Mouse (Mus musculus) right cerebral cortex, postnatal 36 days (tissue): Measurements from ENCODE around the gene Dus2.

ENCODE experiments used
- DNase-seq, 2 experiments: peaks; one replicate each; pipeline ENCODE4 v3.0.0; 2022; ENCODE audit warnings: low spot score in 2 of 2, mixed read lengths in 1 of 2

Gene Dus2

DNA sequence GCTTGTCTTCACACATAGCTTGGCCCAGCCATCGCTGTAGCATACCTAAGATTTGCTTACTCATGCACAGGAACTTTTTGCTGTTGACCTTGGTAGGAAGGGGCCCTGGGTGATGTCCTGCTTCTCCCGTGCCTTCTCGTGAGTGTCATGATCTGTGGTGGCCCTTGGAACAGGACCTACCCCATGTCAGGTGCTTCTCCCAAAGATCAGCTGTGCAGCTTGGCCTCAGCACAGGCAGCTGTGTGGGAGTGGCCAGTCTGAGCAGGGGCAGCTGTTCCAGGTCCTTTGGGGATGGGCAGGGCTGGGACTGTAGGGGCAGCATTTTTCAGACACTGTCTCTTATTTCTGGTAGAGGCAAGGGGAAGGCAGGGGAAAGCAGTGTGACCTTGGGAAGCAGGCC is 53.0 kb downstream of the Dus2 start:
- no peak for DNase-seq

DNA sequence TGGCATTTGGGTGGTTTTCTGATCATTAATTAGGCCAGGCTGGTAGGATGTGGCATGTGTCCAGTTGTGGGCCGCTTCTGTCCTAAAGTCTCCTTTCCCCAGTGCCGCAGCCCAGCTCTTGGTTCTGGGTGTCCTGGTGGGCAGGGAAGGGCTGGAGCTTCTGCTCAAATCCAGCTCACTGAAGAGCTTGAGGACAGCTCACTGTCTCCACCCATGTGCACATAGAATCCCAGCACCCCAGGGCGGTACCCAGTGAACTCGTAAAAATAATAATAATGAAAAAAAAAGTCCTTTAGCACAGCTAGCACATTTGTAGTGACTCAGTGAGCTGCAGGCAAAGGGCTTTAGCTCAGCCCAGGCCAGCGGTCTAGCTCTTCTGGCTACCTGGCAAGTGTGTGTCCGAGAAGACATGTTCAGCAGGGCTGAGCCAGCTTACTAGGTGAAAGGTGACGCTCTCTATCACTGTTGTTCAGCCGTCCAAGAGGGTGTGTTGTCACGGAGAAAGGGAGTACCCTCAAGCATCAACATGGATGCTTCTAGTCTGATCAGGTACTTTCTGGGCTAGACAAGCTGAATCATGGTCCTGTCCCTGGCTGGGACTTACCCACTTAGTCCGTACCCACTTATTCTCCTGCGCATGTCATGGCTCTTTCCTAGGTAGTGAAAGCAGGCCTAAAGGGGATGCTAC is 55.9 kb downstream of the Dus2 start:
- DNase-seq: no peak

DNA sequence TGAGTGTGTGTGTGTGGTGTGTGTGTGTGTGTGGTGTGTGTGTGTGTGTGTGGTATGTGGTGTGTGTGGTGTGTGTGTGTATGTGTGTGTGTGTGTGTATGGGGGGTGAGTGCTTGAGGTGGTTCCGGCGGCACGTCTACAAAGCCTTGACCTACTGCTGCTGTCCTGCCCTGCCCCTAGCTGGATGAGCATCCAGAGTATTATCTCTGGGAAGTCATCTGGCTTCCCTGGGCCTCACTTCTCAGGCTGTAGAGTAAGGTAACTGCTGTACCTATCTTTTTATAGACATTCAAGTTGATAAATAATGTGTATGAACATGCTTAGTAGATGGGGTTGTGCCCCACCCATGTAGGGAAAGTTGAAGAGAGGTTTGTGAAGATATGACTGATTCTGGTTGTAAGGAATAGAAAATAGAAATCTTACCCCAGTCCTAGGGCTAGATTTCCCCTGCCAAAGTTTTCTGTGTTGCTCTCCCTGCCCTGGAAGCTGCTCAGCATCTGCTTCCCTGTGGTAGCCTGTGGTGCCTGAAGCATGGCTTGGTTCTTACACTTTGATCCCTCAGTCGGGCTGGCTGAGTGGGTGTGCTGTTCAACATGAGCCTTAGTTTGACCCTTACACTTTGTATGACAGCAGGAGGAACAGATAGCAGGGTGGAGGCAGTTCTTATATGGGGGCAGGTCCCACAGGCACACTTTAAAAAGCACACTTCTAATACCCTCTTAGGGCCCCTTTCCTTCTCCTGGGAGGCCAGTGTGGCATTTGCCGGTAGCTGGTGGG is 56.9 kb downstream of the Dus2 start:
- DNase-seq: no peak

DNA sequence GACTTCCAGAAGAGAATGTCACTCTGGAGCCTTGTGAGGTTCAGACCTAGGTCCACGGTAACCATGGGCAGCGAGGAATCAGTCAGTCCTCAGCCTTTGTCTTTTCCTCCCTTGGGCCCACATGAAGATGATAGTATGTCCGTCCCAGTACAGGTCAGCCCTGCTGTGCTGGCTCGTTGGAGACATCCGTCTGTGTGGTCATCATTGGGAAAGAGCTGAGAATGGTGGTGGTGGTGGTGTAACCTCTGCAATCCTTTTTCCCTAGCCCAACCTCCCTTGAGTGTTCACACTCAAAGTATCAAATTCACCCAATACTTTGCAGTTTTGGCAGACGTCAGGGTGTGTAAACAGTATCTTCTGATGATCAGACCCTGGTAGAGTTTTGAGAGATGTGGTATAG is 58.7 kb downstream of the Dus2 start:
- DNase-seq: no peak

DNA sequence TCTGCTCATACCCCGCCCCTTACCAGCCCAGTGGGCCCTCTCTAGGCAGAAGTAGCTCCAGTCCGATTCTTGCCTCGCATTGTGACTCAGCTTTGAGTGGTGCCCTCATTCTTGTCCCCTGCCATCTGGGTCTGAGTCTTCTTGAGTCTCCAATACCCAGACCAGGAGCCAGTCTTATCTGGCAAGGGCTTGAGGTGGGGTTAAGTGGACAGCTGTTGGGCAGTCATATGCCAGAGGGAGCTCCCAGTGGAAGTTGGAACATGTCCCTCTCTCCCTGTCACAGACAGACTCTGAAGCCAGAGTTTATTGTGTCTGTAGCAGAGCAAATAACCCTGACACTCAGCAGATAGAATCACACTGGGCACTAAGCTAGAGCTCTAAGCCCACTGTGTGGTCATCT is 59.9 kb downstream of the Dus2 start:
- no peak for DNase-seq

DNA sequence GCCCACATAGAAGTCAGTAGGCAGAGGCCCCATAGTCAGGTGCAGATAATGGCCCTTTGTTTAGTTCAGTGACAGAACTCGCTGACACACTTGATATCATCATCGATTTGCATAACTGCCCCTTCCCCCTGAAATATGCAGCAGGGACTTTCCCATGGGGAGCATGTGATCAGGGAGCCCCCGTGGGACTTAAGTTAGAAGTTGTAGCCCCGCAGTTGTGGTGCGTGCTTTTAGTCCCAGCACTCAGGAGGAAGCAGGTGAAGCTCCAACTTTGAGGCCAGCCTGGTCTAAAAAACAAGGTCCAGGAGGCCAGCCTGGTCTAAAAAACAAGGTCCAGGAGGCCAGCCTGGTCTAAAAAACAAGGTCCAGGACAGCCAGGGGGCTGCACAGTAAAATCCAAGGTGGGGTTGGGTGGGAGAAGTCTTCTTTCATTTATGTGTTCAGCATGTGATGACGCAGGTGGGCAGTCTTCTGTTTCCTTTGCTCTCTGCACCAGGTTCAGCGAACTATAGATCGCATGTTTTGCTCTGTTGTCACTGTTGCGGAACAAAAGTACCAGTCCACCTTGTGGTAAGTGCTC is 61.5 kb downstream of the Dus2 start:
- DNase-seq: no peak

DNA sequence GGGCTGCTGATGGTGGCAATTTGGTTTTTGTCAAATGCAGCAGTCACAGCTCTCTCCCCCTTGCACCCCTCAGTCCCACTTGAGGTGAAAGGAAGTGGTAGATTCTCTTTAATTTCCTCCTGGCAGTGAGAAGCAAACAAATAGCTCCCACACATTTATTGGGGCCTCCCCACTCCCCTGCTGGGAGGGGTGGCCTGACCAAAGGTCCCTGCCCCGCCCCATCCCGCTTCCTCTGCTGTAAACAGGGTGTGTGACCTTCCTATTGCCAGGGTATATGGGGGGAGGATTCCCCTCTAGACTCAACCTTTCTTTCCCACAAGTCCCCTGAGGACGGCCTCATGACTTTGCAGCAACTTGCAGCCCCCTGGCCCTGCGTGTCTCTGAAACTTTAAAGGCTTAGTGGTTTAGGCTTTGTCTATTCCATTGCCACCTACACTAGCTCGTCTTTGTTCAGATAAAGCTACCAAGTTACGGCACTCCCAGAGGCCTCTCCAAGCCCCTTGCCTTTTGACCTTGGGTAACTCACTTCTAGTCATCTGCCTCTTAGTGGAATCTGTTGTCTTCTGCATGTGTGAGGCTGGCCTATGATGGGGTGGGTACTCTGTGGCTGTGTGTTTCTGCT is 63.2 kb downstream of the Dus2 start:
- DNase-seq: no peak

DNA sequence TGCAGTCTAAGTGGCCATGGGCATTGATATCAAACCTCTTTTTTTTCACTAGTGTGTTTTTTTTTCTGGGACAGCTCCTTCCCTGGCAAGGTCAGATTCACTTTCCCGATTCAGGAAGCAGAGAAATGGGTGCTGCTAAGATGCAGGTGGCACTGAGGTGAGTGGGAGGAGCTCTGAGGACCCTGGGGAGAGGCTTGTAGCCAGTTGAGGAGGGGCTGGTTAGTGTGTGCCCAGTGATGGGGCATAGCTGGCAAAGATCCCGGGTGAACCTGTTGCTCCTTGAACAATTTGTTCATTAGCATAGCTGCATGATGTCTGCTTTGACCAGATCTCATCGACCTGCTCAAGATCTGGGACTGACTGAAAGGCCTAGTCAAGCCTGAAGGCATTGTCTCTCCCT is 63.9 kb downstream of the Dus2 start:
- no peak for DNase-seq

DNA sequence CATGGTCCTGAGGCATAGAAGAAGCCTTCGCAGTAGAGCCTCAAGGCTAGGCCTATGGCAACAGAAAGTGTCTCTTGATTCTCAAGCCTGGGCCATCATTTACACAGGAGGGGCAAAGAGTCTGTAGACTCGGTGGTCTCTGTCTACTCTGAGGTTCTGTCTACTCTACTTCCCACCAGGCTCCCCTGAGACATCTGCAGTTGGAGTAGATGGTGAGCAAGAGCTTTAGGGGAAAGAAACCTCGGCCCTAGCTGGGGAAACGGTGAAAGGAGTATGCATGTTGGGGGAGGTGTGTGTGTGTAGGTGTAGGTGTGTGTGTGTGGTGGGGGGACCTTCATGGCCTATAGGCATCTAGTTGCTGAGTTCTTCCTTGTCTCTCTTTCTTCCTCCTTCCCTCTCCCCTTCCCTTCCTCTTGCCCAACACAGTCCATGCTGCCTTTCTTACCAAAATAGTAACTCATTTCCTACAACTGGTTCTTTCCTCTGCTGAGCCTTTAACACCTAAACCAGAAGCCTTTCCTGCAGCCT is 65.4 kb downstream of the Dus2 start:
- no peak for DNase-seq

DNA sequence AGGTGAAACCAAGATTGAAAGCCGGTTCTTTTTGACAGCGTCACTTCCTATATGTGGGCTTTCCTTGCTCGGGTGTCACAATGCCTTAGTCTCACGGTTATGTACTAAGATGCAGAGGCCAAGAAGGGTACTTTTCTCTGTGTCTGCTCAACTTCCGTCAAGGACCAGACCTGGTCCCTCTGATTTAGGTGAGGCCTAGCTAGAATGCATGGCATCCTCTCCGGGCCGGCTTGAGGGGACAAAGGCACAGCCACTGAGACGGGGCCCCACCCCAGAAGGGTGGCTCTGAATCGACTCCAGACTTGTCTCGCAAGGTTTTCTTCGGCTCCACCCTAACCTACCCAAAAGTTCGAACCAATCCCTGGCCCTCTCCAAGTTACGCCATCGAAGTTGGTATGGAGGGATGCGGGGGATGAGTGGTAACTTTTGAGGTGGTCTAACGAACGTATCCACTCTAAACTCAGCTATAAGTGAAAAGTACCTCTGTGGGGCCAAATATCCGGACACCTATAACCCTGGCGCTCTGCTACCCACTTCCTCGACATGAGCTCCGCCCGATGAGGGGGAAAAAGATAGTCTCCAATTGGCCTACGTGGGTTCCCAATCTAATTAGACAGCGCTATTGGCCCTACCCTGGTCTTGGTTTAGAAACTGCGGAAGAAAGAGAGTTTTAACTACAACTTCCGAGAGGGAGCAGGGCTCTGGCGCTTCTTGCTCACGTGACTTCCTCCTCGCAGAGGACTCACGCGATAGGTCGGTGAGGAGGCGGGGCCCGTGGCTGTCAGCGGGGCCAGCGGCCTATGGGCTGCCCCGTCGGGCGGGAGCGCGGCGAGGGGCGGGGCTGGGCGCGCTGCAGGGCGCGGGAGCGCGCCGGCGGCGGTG is 67.8 kb downstream of the Dus2 start, which contains the start of gene Nfatc3:
Gene Nfatc3, plus strand, starts transcription at position 110 of the 882 bp plus-strand sequence.
- peak; percentile 93 to 96 for DNase-seq

DNA sequence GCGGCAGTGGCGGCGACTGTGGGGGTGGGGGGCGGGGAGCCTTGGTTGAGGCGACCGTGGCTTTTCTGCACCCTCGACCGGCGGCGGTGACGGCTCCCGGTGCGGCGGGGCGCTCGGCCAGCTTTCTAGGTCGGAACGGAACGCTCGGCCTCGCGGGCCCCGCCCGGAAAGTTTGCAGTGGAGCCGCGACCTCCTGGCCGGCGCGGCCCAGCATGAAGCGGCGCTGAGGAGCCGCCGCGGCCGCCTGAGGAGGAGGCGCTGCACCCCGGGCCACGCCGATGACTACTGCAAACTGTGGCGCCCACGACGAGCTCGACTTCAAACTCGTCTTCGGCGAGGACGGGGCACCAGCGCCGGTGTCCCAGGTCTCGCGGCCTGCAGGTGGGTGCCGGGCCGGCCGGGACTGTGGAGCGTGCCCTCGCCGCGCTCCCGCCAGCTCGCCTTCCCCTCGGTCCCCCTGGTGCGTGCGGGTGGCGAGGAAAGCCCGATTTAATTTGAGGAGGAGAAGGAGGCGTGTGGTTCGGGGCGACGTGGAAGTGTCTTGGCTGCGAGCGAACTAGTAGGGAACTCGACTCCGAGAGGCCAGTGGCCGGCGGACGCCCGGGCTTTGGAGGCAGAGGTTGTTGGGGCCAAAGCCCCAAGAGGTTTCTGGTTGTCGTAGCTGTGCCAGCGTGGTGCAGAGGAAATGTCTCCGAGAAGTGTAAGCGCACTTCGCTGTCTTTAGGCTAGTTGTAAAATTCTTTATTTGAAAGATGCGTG is 68.7 kb downstream of the Dus2 start:
- peak; percentile 26 to 29 for DNase-seq

DNA sequence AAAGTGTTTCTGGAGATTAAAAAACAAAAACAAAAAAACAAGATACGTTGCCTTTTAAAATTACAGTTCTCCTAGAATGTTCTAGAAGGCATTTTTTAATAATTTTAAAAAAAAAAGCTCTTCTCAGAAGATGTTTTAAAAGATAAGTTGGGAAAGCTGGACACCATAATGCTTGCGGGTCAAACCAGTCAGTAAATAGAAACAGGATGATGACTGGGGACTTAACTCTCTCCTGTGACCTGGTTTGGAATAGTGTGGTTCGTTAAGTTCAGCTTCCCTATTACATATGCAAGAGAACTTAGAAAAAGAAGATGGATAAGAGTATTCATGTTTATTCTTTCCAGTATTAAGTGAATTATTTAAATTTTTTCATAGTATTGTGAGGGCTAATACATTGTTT is 69.4 kb downstream of the Dus2 start:
- no peak for DNase-seq

DNA sequence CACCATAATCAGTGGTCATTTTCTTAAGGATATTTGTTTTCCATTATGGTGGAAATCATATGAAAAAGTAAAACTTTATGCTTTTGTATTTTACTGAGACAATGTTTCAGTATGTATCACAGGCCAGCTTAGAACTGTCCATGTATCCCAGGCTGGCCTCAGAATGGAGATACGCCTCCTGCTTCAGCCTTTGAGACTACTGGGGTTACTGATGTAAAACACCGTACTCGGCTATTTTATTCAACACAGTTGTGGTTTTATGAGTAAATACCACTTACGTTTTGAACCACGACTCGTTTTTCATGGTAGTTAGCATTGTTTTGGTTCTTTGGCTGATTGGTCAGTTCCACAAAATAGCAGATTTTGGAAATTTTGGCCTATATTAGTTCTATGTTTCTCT is 70.5 kb downstream of the Dus2 start:
- no peak for DNase-seq

DNA sequence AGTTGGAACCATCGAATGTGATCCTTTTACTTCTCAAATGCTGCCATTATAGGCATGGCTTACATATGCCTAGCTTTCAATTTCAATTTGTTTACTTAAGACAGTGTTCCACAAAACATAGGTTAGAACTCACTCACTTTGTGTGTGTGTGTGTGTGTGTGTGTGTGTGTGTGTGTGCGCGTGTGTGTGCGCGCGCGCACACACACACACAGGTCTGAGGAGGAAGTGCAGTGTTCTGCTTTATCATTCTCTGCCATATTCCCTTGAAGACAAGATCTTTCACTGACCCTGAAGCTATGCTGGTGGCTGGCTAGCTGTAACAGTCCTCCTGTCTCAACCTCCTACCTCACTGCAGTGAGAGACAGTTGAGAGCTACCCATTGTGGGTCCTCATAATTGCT is 71.9 kb downstream of the Dus2 start:
- DNase-seq: no peak

DNA sequence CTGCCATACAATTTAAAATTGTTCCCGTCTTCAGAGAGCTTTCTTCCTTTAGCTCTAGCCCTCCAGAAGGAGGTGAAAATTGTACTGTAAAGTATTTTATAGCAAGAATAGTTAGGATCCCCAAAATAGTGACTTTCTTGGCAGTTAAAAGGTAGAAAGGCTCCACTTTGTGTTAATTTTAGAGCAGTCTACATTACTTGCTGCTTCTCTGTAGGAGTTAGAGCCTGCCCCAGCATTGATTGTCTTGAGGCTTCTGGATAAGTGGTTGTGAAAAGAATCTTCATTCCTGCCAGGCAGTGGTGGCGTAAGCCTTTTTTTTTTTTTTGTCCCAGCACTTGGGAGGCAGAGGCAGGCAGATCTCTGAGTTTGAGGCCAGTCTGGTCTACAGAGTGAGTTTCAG is 75.6 kb downstream of the Dus2 start:
- peak in 1 of 2 experiments; percentile 23 for DNase-seq

DNA sequence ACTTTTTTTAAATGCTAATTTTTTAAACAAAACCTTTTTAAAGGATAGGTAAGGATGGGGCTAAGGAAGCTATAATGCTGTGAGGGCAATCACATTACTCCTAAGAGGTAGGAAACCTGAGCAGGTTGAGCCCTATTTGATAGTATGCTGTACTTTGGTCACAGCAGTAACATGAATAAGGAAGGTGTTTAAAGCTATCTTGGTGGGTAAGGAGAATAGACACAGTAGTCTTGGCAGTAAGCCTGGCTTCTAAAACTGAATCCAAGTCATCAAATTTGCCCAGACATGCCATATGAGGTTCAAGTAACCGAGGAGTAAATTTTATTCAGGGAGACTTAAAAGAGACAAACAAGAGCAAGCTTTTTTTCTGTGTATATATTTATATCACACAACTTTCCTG is 78.4 kb downstream of the Dus2 start:
- DNase-seq: no peak

DNA sequence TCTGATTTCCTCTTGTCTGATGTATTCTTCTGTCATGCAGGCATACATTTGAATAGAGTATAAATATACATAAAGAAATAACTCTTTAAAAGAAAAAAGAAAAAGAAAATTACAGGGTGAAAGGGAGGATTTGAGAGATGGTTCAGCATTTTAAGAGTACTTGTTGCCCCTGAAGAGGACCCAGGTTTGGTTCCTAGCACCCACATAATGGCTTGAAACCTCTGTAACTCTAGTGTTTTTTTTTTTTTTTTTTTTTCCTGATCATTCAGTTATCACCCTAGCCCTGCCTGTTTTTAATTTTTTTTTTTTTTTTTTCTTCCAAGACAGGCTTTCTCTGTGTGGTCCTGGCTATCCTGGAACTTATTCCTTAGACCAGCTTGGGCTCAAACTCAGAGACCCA is 81.0 kb downstream of the Dus2 start:
- no peak for DNase-seq

DNA sequence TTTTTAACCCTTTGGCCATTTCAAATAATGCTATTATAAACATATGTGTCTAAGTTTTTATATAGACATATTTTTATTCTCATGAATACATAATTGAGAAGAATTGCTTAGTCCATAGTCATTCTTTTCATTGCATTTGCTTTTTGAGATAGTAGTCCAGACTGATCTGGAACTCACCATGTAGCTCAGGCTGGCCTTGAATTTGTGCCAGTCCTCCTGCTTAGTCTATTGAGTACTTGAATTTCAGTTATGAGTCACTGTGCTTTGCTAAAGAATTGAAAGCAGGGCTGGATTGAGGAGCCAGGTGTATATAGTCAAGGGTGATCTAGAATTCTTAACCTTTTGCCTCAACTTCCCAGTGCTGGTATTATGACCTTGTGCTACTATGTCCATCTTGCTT is 83.1 kb downstream of the Dus2 start:
- DNase-seq: no peak

DNA sequence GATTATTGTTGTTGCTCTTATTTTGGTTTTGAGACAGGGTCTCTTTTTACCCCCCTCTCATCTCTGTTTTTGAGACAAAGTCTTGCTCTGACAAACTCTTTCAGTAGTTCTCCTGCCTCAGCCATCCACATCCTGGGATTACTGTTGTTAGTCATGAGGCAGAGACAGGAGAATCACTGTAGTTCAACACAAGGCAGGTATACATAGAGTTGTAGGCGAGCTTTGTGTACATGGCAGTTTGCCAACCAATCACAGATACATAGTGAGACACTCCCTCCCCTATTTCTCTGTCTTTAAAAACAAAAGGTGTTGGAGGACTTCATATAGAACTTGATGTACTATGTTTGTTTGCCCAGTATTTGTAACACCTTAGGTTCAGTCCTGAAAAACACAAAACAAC is 83.5 kb downstream of the Dus2 start:
- no peak for DNase-seq

DNA sequence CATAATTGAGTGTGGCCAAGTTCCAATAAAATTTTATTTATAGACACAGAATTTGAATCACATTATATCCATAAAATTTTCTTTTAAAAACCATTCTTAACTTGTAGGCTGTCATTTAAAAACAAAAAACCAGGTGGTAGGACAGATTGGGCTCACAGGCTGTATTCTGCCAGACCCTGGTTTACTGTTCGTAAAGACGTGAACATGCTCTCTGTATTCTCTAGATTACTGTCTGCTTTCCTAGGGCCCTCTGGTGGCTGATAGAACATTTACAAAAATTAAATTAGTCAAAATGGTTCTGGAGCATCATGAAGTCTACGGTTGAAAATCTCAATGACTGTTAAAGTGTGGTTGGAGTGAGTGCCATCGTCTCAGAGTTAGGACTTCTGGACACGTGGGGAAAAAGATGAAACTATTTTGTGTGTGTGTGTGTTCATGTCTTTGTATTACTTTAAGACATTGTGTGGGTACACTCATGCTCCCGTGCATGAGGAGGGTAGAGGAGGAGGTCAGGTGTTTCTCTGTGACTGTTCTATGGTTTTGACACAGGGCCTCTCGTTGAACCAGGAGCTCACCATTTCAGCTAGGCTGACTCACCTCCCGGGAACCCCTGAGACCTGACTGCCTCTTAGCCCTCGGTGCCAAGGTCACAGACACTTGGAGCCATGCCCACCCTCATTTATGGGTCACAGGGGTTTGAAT is 84.2 kb downstream of the Dus2 start:
- no peak for DNase-seq
